Mouse (Mus musculus) thymus, postnatal 4 days (tissue): Measurements from ENCODE around the gene Chit1.
A peak's percentile ranks its signal among the peaks of the same experiment; 100 is the strongest.

Source experiments
- DNase-seq: peaks from one replicate; pipeline ENCODE4 v3.0.0; 2021

Chit1 gene

GRCm38 (mm10) chr1:134099516-134100235 is 11.4 kb upstream of the Chit1 start:
- no peak for DNase-seq

GRCm38 (mm10) chr1:134100401-134100800 is 10.6 kb upstream of the Chit1 start:
- DNase-seq = no peak

- no peak for DNase-seq
Measured at GRCm38 (mm10) chr1:134100928-134101327, 10.1 kb upstream of the Chit1 start.

- no peak for DNase-seq
Measured at GRCm38 (mm10) chr1:134101593-134101992, 9.4 kb upstream of the Chit1 start.

- DNase-seq = no peak
Measured at GRCm38 (mm10) chr1:134103861-134104260, 7.2 kb upstream of the Chit1 start.

- no peak for DNase-seq
Measured at GRCm38 (mm10) chr1:134105043-134105763, 5.8 kb upstream of the Chit1 start.

- no peak for DNase-seq
Measured at GRCm38 (mm10) chr1:134105764-134106430, 5.1 kb upstream of the Chit1 start.

- DNase-seq = peak; percentile 72
Measured at GRCm38 (mm10) chr1:134106719-134107118, 4.3 kb upstream of the Chit1 start.

- no peak for DNase-seq
Measured at GRCm38 (mm10) chr1:134107777-134108176, 3.3 kb upstream of the Chit1 start.

- no peak for DNase-seq
Measured at GRCm38 (mm10) chr1:134110015-134110414, 1.0 kb upstream of the Chit1 start.

- DNase-seq = no peak
Measured at GRCm38 (mm10) chr1:134110449-134110848, 593 bp upstream of the Chit1 start.

- no peak for DNase-seq
Measured at GRCm38 (mm10) chr1:134113560-134113959, 2.5 kb downstream of the Chit1 start.

- no peak for DNase-seq
Measured at GRCm38 (mm10) chr1:134114018-134114417, 3.0 kb downstream of the Chit1 start.

GRCm38 (mm10) chr1:134114730-134115129 is 3.7 kb downstream of the Chit1 start:
- DNase-seq = no peak

- DNase-seq = no peak
Measured at GRCm38 (mm10) chr1:134115424-134115823, 4.4 kb downstream of the Chit1 start.

- DNase-seq = no peak
Measured at GRCm38 (mm10) chr1:134117110-134117509, 6.1 kb downstream of the Chit1 start.

GRCm38 (mm10) chr1:134120179-134120578 is 9.1 kb downstream of the Chit1 start:
- peak; percentile 91 for DNase-seq

GRCm38 (mm10) chr1:134122195-134122594 is 11.2 kb downstream of the Chit1 start:
- peak; percentile 68 for DNase-seq

GRCm38 (mm10) chr1:134133316-134133715 is 22.3 kb downstream of the Chit1 start:
- DNase-seq = no peak

- no peak for DNase-seq
Measured at GRCm38 (mm10) chr1:134136351-134136750, 25.3 kb downstream of the Chit1 start.

GRCm38 (mm10) chr1:134138424-134138823 is 27.4 kb downstream of the Chit1 start:
- no peak for DNase-seq

- no peak for DNase-seq
Measured at GRCm38 (mm10) chr1:134142363-134142794, 31.3 kb downstream of the Chit1 start.

GRCm38 (mm10) chr1:134146066-134146465 is 35.0 kb downstream of the Chit1 start:
- no peak for DNase-seq

- DNase-seq = no peak
Measured at GRCm38 (mm10) chr1:134150076-134150475, 39.0 kb downstream of the Chit1 start.
